Mouse (Mus musculus) inflammation-experienced regulatory T-cells, adult 6 months (primary cell): Measurements from ENCODE around the gene Scd2. TPM values are rescaled to one million over a fixed set of nuclear protein-coding genes. Genes with fewer than 3 reads are reported as not detected.
"Not testable (repeated sequence)": the region's sequence is repeated elsewhere in the genome, so short reads cannot be mapped to it uniquely, and the experiment has no call there.

Source experiments
- ATAC-seq: one replicate; pipeline ENCODE4 v1.8.0; 2017
- polyA plus RNA-seq, 3 experiments: library from polyadenylated mRNA; unstranded; fragments of 100-300 nt; shearing (Covaris generic); gene quantifications; one replicate each; pipeline ENCODE4 v1.2.1; 2017

Gene Scd2
- polyA plus RNA-seq, 3 experiments from 2014 or later = 24.8 to 27.3 (median 25.3) TPM

DNA sequence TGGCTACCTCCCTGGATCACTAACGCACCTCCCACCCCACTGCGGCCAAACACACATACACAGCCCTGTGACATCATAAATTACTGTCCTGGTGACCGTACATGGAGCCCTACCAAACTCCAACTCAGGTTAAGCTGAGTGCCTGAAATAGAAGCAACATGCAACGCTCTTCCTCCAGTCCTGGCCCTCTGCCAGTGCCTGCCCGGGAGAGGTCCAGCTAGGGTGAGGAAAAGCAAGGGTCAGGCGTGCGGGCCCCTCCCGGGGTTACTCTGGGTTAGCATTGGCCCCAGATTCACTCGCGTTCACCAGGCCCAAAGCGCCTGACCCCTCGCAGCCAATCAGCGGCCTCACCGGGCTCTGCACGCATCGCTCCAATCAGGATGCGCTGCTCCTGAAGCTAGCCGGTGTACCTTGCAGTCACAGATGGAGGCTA lies 20.9 kb downstream of the Scd2 start:
- peak; percentile 78 for ATAC-seq

DNA sequence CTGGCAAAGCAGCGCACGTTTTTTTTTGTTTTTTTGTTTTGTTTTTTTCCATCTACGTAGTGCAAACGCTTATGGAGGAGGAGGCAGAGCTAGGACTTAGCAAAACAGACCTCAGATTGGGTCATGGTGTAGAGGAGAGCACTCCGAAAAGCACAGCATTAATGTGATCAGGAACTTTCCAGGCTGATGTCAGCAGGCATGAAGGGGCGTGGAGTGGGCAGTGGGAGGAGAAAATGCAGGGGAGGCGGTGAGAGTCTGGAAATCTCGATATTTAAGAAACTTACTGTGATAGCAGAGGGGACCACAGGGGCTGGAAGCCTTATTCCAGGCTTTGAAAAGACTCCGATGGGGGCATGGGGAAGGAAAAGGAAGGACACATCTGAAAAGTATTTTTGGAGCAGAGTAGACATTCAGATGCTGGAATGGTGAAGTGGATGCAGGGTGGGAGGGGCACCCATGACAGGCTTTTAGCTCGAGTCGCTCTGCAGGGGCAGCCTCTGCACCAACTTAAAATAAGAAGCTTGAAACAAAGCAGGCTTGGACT lies 21.5 kb downstream of the Scd2 start:
- peak; percentile 57 for ATAC-seq

DNA sequence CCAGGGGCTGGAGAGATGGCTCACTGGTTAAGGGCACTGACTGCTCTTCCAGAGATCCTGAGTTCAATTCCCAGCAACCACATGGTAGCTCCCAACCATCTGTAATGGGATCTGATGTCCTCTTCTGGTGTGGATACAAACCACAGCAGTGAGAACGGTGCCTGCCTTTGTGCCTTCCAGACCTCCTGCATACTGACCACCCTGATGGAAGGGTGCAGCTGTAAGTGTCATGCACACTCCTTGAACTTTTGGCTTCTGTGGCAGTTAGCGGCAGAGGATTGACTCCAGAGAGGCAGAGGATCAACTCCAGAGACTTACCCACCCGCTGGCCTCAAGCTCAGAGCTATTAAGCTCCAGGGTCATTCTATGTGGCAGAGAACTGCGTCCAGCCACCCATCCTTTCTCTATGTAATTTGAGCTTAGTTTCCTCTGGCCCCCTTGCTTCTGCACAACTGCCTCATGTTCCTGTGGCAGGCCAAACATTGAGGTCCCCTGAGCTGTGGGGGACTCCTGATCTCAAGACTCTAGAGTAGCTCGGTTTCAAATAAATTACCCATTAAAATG lies 23.4 kb downstream of the Scd2 start:
- no peak for ATAC-seq

DNA sequence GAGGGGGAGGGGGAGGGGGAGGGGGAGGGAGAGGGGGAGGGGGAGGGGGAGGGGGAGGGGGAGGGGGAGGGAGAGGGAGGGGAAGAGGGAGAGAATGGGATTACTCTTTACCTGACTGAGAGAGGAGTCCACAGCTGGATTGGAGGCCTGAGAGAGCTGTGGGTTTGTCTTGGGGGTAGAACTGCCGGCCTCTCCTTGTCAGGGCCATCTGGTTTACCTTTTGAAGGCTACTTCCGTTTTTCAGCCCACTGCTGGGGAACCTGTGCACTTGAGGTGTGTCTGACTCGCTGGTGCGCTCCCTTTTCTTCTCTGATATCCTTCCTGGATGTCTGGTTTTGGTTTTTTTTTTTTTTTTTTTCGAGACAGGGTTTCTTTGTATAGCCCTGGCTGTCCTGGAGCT lies 23.9 kb downstream of the Scd2 start:
- ATAC-seq = no peak

DNA sequence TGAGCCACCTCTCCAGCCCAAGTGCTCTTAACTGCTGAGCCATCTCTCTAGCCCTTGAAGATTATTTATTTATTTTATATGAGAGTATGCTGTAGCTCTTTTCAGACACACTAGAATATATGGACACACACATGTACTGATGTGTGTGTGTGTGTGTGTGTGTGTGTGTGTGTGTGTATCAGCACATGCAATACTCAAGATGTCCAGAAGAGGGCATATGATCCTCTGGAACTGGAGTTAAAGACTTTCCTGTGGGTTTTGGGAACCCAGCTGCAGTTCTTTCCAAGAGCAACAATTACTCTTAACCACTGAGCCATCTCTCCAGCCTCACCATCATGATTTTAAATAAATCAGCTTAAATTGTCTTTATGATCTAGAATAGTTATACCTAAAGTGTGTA lies 25.1 kb downstream of the Scd2 start:
- no peak for ATAC-seq

DNA sequence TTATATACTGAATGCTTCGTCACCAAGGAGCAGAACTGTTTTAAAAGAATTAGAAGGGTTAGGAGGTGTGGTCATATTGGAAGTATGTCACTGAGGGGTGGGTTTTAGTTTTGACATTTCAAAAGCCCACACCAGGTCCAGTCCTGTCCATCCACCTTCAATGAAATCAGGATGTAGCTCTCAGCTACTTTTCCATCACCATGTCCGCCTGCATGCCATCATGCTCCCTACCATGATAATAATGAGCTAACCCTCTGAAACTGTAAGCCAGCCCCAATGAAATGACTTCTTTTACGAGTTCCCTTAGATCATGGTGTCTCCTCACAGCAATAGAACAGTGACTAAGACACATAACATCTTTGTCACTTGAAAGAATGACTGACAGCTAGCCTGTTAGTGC lies 26.8 kb downstream of the Scd2 start:
- no peak for ATAC-seq

DNA sequence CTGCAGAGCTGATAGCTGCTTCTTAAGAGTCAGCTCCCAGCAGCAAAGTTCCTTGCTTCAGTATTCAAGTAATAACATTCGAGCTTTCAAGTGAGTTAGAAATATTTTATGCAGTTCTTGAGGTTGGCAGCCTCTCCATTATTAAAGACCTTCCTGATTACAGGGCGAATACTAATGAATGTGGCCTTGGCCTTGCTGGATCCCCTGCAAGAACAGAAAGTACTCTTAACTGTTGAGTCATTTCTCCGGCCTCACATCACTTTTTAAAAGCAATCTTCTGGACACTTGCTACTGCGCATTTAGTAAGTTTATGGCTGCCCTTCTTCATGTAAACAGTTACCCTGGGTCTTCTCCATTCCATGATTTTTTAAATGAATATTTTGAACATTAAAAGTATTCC lies 27.7 kb downstream of the Scd2 start:
- no peak for ATAC-seq

DNA sequence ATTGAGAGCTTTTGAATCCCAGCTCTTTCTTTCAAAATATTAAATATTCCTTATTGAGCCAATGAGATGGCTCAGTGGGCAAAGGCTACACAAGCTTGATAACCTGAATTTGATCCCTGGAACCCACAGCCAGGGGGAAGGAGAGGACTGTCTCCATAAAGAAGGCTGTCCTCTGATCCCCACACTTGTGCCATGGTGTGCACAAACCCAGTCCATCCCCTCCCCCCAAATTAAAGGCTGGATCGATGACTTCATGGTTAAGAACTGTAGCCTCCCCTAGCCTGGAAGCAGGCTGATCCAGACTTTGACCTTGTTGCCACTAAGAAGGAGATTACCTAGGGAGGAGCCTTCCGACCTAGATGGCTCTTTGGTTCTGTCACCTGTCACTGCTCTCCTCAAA lies 28.2 kb downstream of the Scd2 start:
- no peak for ATAC-seq

DNA sequence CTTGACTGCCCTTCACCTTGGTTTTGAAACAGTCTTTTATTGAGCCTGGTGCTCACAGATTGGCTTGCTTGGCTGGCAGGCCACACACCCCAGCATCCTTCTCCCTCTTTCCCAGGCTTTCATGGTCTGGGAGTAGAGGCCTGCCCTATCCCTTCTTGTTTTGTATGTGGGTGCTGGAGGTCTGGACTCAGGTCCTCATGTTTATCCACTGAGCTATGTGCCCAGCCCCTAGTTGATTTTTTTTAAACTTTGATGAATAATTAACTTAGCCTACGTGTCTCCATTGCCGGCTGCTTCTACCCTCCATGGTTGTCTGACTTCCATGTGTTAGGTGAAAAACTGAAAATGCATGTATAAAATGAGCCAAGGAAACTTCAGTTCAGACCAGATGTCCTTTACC lies 36.1 kb downstream of the Scd2 start:
- no peak for ATAC-seq

DNA sequence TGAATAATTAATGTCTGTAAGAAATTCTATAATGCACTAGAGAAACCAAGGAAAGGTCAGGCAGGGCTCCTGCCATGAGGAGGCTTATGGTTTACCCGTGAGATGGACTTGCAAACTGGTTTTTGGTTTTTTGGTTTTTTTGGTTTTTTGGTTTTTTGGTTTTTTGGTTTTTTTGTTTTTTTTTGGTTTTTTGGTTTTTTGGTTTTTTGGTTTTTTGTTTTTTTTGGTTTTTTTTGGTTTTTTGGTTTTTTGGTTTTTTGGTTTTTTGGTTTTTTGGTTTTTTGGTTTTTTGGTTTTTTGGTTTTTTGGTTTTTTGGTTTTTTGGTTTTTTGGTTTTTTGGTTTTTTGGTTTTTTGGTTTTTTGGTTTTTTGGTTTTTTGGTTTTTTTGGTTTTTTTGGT lies 37.7 kb downstream of the Scd2 start:
- ATAC-seq = not testable (repeated sequence)

DNA sequence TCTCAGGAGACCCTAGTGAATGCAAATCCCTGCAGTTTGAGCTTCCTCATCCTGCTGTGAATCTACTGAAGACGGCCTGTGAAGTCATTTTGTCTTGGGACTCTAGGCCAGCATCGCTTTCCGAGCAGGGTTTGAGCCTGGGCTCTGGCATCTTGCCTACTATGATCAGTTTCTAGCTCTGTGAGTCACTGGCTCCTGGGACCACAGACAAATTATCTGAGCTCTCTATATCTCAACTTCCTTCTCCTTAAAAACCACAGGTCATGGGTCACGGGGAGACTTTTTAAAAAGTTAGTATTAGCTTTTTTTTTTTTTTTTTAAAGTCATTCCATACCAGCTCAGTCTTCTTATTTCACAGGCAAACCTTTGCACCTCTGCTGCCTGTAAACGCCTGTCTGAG lies 38.4 kb downstream of the Scd2 start:
- ATAC-seq = no peak

DNA sequence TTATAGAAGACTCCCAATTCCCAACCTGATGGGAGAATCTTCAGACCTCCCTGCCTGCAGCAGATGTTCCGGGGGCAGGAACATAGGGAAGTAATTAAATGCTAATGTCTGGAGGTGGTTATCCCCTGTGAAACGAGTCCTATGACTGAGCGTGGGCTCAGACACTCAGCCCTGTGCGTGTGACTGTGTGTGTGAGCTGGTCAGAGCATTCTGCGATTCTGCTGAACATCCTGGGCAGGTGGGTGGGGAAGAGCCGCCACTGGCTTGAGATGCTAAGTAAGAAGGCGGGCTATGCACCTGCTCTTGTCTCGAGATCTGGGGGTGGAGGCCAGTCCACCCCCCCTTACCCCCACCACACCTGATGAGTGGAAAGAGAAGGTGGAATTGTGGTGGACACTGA lies 38.9 kb downstream of the Scd2 start:
- ATAC-seq = no peak

DNA sequence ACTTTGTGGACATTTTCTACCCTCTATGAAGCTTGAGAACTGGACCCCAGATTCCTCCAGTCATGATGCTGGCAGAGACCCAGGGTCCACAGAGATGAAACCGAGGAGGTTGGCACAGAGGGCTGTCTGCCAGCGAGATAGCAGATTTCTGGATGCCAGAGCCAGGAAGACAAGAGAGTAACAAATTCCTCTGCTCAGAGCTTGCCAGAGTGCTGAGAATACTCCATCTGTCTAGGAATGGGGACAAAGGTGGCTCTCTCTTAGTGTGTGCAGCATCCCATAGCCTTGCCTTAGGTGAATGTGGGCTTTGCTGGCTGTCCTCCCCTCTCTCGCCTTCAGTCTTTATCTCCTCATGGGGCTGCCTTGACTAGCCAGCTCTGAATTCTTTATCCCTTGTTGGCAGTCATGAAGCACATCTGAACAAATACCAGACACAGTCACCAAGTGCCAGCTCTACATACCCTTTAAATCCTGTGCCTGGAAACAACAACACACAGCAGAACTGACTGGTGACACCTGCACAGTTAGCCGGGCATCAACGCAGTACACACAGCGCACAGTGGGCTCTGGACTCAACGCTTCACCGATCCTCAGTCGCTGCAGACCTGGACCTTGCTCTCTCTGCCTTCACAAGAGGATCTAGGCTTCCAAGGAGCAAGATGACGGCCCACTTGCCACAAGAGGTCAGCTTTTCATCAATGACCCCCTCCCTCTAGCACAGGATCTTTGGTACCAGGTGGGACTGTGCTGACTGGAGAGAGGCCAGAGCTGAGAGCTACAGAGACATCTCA lies 39.6 kb downstream of the Scd2 start, which contains the start of gene Scd4:
TSS of gene Scd4 (plus strand) at position 260 of the 791 bp plus-strand sequence.
- no peak for ATAC-seq

DNA sequence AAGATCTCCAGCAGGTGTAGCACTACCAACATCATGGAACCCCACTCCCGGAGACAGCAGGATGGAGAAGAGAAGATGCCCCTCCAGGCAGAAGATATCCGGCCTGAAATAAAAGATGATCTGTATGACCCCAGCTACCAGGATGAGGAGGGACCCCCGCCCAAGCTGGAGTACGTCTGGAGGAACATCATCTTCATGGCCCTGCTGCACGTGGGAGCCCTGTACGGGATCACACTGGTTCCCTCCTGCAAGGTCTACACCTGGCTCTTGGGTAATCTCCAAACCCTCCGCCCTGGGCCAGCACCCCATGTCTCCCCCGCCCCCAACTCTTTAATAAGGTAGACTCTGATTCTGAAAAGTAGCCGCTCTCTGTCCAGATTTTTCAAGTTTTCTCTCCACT lies 40.5 kb downstream of the Scd2 start:
- no peak for ATAC-seq

DNA sequence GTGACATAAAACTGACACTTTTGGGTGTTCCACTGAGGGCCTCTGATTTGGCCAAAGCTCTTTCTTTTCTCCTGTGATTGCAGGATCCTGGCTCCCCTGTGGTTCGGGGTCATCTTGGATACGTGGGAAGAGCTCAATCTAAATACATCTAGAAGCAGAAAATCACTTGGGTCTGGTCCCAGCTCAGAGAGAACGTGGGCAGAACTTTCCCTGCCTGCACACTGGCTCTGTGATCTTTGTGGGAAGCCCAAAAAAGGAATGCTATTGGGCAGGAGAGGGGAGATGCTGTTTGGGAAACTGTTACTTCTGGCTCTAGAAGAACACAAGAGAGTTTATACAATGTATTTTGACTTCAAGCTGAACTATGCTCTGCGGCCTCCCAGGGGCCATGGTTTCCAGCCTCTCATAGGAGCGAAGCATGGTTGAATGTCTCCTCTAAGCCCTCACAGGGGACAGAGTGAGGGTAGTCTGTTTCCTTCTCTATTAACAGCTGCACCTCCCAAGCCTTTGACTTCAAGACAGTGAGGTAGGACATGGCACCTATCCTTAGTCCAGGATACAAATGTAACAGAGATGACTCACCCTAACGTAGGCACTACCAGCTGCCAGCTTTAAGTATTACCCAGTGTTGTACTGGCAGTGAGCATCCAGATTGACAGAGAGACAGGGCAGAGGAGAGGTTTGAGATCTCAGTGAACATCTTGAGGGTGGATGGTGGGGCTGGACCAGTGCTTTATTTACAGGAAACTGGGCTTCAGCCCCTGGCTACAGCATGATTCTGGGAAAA lies 42.6 kb downstream of the Scd2 start:
- ATAC-seq = no peak

DNA sequence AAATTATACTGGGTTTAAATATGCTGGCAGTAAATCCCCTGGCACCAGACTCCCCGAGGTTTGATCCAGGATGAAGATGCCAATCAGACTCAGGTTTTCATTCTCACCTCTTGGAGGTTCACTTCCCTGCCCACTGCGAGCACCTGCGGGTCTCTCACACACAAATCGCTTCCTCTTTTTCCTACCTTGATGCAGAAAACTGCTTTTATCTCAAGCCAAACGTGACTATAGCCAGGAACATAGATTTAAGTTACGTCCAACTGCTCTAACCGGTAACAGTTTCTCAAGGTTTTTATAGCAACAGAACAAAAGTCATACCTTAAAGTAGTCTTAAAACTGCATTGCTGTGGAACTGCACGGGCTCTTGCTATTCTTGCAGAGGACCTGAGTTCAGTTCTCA lies 56.2 kb downstream of the Scd2 start:
- ATAC-seq = no peak

DNA sequence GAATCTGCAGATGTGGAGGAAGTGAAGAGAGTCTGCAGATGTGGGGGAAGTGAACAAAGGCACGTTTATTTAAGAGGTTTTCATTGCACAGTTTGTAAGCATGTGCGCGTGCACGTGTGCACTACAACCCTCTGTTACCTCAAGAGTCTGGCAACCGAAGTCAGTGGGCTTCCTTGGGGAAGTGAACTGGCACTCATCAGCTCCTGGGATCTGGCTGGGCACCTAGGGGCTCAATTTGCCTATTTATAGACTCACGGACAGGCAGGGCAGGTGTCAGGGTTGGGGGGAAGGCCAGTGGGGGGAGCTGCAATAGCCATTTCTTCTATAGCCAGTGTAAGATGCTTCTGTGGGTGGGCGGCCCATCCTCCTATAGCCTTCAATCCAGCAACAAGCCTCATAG lies 58.3 kb downstream of the Scd2 start:
- no peak for ATAC-seq

Other genes starting within 250 kb of the Scd2 start
- 1 to 10 TPM; 3.2 to 7.6 (median 3.3) TPM for gene Erlin1, start 223.9 kb upstream of the Scd2 start, polyA plus RNA-seq
- 10 to 100 TPM; 39.5 to 49.3 (median 40.2) TPM for gene Chuk, start 186.2 kb upstream of the Scd2 start, polyA plus RNA-seq
- gene Cwf19l1, start 157.8 kb upstream of the Scd2 start, polyA plus RNA-seq = 10 to 100 TPM; 23.2 to 37.0 (median 28.4) TPM
- 100 to 1,000 TPM; 122 to 144 (median 132) TPM for gene Bloc1s2, start 147.2 kb upstream of the Scd2 start, polyA plus RNA-seq
- under 1 TPM in 1 of 3 experiments, not detected in 2; 0.10 TPM for gene Pkd2l1, start 101.2 kb upstream of the Scd2 start, polyA plus RNA-seq
- gene Scd3, start 90.4 kb upstream of the Scd2 start, polyA plus RNA-seq = not detected
- gene Scd4, start 39.4 kb downstream of the Scd2 start, polyA plus RNA-seq = under 1 TPM; 0.29 to 0.81 (median 0.55) TPM
- gene Scd1, start 114.2 kb downstream of the Scd2 start, polyA plus RNA-seq = 1 to 10 TPM in 2 of 3 experiments, not detected in 1; 1.2 to 1.4 TPM
- not detected for gene Wnt8b, start 199.8 kb downstream of the Scd2 start, polyA plus RNA-seq